Comparison of ENCODE assay signal across 18 mouse cellular contexts in genomic region chr8:10016252-10016651, GRCm38 (mm10). TPM values are rescaled to one million over a fixed set of nuclear protein-coding genes. Genes with fewer than 3 reads are reported as not detected.
"Had no signal": no experiment of that assay in that cellular context is flagged by ENCODE, and none has a peak within 500 bp of the region (broad histone marks: within the 10 kb centered on the region; RNA-seq: fewer than 3 reads in every experiment).

No protein-coding gene starts in this region.

- H3K4me2 ChIP-seq: limb, embryonic 13.5 days; liver, embryonic 12.5 days; liver, embryonic 15.5 days; lung, embryonic 15.5 days; midbrain, embryonic 11.5 days; neural tube, embryonic 12.5 days; neural tube, embryonic 15.5 days had no signal

- H3K27me3 ChIP-seq: limb, embryonic 13.5 days; liver, embryonic 12.5 days; liver, embryonic 15.5 days; lung, embryonic 15.5 days; neural tube, embryonic 12.5 days; neural tube, embryonic 15.5 days had no signal

- H3K36me3 ChIP-seq: limb, embryonic 10.5 days; limb, embryonic 13.5 days; liver, embryonic 12.5 days; liver, embryonic 15.5 days; lung, embryonic 15.5 days; neural tube, embryonic 12.5 days; neural tube, embryonic 15.5 days had no signal

- DNase-seq: kidney, adult 2 months; kidney, postnatal 25 days; layer of hippocampus, postnatal 36 days; liver; lung, adult 18-20 months; lung, postnatal 10 days; lung, postnatal 4 days; midbrain, embryonic 14.5 days; thymus, postnatal 25 days had no signal

- H3K4me3 ChIP-seq: limb, embryonic 10.5 days; limb, embryonic 13.5 days; liver, embryonic 12.5 days; liver, embryonic 15.5 days; lung, embryonic 15.5 days; neural tube, embryonic 12.5 days; neural tube, embryonic 15.5 days had no signal

RNA-seq across cellular contexts. Expression of gene Tnfsf13b, which starts 10.0 kb away (rescaled TPM):
- total RNA-seq: megakaryocyte-erythroid progenitor cell, adult 5-6 weeks had no signal
- polyA plus RNA-seq: limb, embryonic 10.5 days had no signal
